Mouse (Mus musculus) heart, embryonic 13.5 days (tissue): ENCODE data around the gene Dmbt1. TPM values are rescaled to one million over a fixed set of nuclear protein-coding genes. Genes with fewer than 3 reads are reported as not detected.

ENCODE experiments used
- polyA plus RNA-seq: library from polyadenylated mRNA; unstranded; fragments of >200 nt; fragmentation: Nextera tagmentation; extraction: Ambion mirVana; gene quantifications from 2 replicates; pipeline ENCODE4 v1.2.1, GENCODE M21; 2015

The Dmbt1 gene
- polyA plus RNA-seq, 1 experiment from 2014 or later, result not detected

Other genes with a start within 250 kb of the Dmbt1 start
- 41.7 and 47.7 TPM in 2 replicates for gene Plekha1, start 166.3 kb upstream of the Dmbt1 start, polyA plus RNA-seq
- 52.9 and 65.4 TPM in 2 replicates for gene Htra1, start 95.9 kb upstream of the Dmbt1 start, polyA plus RNA-seq
- gene 4933402N03Rik, start 114.3 kb downstream of the Dmbt1 start, polyA plus RNA-seq, result not detected in 2 replicates
- 0.09 and 0.27 TPM in 2 replicates for gene 5430419D17Rik, start 142.3 kb downstream of the Dmbt1 start, polyA plus RNA-seq